Mouse (Mus musculus) E14TG2a.4 (cell line): ENCODE measurements around the gene Myh11.

Source experiments
- CTCF ChIP-seq: conservative IDR thresholded peaks from 2 replicates; pipeline ENCODE4 v1.5.1; 2014; ENCODE audit warnings: low read length
- POU5F1 ChIP-seq: IDR thresholded peaks from 2 replicates; pipeline ENCODE4 v1.6.1; 2014; ENCODE audit warnings: low read length, borderline replicate concordance

DNA sequence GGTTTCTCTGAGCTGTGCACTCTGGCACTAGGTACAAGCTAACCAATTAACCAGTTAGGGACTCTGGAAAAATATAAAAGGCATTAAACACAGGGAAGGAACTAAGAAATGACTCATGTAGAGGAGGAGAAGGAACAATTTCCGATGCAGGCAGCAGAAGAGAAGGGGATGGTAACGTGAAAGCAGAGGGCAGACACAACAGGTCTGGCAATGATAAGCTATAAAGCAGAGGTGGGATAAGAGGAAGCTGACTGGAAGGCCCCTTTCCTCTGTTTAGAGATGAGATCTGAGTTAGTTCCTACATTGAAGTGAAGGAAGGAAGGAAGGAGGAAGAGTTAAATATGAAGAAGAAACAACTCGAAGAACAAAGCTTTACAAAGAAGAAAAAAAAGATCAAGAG, 18.7 kb upstream of the Myh11 start:
- TF ChIP-seq CTCF (no peak), POU5F1 (no peak)
